Mouse (Mus musculus): ENCODE data around the gene 0610009B22Rik. TPM values are rescaled to one million over a fixed set of nuclear protein-coding genes. Genes with fewer than 3 reads are reported as not detected.

Gene 0610009B22Rik
- total RNA-seq, 2 experiments from 2014 or later = 25.8 to 27.1 TPM

DNA sequence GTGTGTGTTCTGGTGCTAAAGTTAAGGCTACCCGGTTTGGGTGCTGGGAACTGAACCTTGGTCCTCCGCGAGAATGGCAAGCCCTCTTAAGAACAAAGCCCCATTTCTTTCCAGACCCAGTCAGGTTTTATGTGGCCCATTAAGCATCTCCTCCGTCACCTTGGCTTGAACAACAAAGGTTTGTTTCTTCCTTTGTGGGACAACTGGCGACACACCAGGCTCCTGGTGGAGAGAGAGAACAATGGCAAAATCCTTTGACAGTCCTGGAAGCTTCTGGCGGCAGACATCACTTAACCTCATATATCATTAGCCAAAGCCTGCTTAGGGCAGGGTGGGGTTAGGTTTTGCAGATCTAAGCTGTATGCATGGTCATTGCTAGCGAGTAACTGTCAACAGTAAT lies 26.0 kb downstream of the 0610009B22Rik start:
- DNase-seq = no peak
- intact Hi-C loops (cut with DNase I) = no loop called here

DNA sequence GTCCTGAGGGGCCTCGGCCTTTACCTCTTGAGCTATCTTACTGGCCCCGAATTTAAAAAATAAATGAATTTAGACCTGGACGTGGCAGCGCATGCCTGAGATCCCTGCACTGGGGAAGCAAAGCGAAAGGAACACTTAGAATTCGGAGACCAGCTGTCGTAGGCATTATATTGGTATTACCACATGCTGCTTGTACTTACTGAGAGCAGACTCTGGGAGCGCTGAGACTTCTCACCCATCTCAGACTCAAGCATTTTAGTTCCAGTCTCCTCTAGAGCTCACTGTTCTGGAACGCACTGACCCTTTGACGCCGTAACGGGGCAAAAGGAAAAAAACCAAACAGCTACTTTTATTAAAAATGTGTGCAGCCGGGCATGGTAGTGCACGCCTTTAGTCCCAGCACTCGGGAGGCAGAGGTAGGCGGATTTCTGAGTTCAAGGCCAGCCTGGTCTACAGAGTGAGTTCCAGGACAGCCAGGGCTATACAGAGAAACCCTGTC lies 26.8 kb downstream of the 0610009B22Rik start:
- DNase-seq = no peak
- intact Hi-C loops (cut with DNase I) = no loop called here

- DNase-seq = no peak
- intact Hi-C loops (cut with DNase I) = no loop called here
These were observed 30.0 kb downstream of the 0610009B22Rik start for GRCm38 (mm10) chr11:51658705-51659104.

DNA sequence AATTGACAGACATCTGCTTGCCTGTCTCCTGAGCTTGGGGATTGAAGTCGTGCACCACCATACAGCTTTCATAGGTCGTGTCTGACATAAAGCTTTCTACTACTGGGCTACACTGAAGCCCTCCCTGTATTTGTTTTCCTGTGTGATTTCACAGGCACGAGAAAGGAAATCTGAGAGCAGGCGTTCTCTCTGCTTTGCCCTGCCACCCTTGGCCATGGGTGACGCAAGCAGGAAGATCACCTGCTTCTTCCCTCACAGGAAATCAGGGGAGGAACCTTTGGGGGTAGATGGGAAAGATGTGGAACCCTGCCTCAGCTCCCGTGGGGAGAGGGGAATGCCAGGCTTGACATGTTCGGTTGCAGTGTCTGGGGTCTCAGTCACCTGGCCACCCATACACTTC lies 30.4 kb downstream of the 0610009B22Rik start:
- DNase-seq = no peak
- intact Hi-C loops (cut with DNase I) = no loop called here

- DNase-seq = no peak
- intact Hi-C loops (cut with DNase I) = no loop called here
These were observed 31.7 kb downstream of the 0610009B22Rik start for GRCm38 (mm10) chr11:51656798-51657521.

- DNase-seq = no peak
- intact Hi-C loops (cut with DNase I) = loop anchor here (5.0 kb wide), 1 partner anchor 32 kb away; the partner anchor contains the start of gene 0610009B22Rik
These were observed 33.8 kb downstream of the 0610009B22Rik start for GRCm38 (mm10) chr11:51654891-51655290.

- intact Hi-C loops (cut with DNase I) = loop anchor here (5.0 kb wide), 1 partner anchor 34 kb away; the partner anchor contains the start of gene 0610009B22Rik
- no peak for DNase-seq
These were observed 34.9 kb downstream of the 0610009B22Rik start for GRCm38 (mm10) chr11:51653736-51654135.

DNA sequence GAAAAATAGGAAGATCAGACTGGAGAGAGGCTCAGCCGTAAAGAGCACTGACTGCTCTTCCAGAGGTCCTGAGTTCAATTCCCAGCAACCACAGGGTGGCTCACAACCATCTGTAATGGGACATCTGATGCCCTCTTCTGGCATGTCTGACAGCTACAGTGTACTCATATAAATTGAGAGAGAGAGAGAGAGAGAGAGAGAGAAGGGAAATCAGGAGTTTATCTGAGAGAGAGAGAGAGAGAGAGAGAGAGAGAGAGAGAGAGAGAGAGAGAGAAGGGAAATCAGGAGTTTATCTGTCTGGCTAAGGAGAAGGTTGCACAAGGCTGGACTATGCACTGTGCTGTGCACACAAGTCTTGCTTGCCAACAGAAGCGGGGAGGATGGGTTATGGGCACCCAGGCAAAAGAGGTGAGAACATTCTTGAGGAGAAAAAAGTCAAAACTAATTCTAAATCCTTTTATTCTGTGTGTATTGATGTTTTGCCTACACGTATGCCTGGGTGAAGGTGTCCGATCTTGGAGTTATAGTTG lies 35.7 kb downstream of the 0610009B22Rik start:
- intact Hi-C loops (cut with DNase I) = loop anchor here (5.0 kb wide), 1 partner anchor 34 kb away; the partner anchor contains the start of gene 0610009B22Rik
- no peak for DNase-seq

DNA sequence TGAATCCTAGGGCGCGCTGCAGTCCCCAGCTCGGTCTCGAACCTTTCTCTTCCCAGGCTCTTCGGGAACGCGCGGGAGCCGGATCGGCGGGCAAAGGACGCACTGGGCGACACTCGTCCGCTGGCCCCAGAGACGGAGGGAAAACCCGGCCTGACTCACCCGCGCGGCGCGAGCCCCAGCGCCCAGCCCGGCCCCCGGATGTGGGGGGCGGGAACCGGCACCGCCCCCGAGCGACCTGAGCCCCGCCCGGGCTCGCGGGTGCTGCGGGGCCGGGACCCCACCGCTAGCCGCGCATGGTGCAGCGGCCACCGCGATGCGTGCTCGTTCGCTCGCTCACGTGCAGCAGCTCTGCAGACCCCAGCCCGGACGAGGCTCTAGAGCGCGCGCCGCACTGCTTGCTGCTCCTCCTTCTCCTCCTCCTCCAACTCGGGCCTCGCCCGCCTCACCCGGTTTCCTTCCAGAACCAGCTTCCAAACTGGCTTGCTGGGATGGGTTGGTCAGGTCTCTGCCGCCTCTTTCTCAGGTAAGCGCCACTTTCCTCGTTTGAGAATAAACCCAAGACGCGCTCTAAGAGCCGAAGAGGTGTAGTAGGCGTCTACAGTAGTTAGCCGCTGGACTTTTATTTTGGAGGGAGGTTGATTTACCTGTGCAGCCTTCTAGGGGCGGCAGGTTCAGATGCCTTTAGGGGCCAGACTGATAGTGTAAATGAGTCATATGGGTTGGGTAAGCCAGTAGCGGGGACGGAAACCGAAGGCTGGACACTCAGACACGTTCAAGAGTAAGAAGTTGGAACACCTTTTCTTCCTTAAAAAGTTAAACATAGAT lies 37.8 kb downstream of the 0610009B22Rik start, which contains the start of the genes N4bp3 and D930048N14Rik:
N4bp3 (minus strand) TSS at position 152 of the 825 bp plus-strand sequence.
D930048N14Rik (plus strand) TSS at position 264 of the 825 bp plus-strand sequence.
- peak; percentile 61 for DNase-seq
- intact Hi-C loops (cut with DNase I) = loop anchor here (5.0 kb wide), 1 partner anchor 36 kb away; the partner anchor contains the start of gene 0610009B22Rik

DNA sequence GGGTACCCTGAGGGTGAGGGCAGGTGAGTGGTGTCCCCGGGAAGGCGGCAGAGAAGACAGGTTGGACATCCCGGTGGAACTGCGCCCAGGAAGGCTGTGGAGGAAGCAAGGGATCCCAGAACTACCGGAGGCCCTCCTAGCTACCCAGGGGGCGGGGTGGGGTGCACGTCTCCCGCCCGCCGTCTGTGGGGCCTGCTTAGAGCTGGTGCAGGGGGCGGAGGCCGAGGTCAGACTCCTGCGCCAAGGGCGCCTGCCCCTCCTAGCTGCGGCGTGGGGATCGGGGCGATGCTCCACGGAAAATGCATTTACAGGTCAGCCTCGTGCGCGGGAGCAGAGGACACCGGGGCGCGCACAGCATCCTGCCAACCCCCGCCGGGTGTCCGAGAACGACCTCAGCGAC lies 38.4 kb downstream of the 0610009B22Rik start:
- DNase-seq = no peak
- intact Hi-C loops (cut with DNase I) = loop anchor here (5.0 kb wide), 1 partner anchor 37 kb away; the partner anchor contains the start of gene 0610009B22Rik

DNA sequence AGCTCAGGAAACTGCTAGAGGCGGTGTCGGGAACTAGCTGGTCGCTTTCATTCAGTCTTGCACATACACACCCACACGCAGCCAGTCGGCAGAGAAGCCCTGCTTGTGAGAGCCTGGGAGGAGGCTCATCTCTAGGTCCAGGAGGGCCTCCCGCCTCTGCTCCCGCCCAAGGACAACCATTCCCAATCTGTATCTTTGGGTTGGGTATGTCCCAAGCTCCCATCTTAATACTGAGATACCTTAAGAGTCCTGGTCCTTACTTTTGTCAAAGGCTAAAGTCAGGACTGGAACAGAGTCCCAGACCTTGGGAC lies 38.8 kb downstream of the 0610009B22Rik start:
- intact Hi-C loops (cut with DNase I) = loop anchor here (5.0 kb wide), 1 partner anchor 37 kb away; the partner anchor contains the start of gene 0610009B22Rik
- DNase-seq = no peak

DNA sequence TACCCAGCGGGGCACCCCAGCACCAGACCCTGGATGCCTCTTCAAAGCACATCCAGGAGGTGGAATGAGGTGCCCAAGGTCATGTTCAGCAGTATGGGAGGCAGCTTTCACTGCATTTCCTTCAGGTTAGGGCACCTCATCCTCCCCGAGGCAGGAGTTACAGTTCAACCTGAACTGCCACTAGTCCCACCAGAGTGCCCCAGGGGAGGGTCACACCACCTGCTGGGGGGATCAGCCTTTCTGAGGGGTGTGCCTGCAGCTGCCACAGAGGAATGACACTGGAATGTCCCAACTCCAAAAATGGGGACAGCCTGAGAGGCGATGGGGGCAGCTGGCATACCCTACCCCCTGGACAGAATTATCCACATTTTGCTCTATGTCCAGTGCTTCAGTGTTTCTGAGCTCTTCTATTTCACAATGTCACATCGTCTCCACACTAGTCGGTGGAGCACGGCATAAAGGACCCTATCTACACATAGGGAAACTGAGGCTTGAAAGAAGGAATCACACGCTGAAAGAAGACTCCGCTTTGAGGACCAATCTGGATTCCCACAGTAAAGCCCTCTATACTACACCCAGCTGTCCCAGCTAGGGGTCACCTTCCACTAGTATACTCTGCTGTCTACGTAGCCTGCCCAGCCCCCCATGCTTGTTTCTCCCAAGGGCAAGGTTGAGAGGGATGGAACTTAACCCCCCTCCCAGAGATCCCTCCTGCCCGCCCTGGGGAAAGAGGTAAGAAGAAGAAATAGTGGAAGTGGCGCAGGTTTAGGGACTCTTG lies 39.4 kb downstream of the 0610009B22Rik start:
- intact Hi-C loops (cut with DNase I) = no loop called here
- no peak for DNase-seq

DNA sequence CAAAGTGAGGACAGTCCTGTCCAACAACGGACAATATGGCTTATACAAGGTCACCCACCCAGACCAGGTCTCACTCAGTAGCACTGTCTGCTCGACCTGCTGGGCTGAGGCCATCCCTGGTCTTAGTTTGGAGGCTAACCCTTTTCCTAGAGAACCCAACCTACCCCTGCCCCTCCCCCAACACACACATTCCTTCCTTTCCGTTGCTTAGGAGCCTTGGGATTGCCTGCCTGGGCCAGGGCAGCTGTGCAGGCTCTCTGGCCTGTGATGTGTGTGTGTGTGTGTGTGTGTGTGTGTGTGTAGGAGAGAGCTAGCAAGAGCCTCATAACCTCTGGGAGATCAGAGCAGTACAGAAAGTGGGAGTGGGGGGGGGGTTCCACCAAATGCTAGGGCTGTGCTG lies 40.1 kb downstream of the 0610009B22Rik start:
- DNase-seq = peak; percentile 30
- intact Hi-C loops (cut with DNase I) = no loop called here

- DNase-seq = no peak
- intact Hi-C loops (cut with DNase I) = no loop called here
These were observed 41.7 kb downstream of the 0610009B22Rik start for GRCm38 (mm10) chr11:51646751-51647667.

- intact Hi-C loops (cut with DNase I) = no loop called here
- peak; percentile 38 for DNase-seq
These were observed 42.4 kb downstream of the 0610009B22Rik start for GRCm38 (mm10) chr11:51646245-51646644.

DNA sequence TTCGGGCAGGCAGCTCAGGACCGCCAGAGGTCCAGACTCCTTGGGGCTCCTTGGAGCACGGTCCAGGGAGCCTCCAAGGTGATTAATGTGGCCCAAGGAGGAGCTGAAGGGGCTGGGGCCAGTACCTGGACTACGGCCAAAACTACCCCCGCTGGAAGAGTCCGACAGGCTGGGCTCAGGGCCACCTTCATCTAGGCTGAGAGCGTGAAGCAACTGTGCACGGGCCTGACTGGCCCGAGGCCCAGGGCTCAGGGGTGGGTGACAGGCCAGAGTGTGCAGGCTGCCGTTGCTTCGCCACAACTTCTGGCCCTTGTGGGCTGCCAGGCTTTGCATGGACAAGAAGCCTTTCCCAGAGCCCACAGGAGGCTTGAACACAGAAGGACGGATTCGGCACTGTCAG lies 43.4 kb downstream of the 0610009B22Rik start:
- intact Hi-C loops (cut with DNase I) = no loop called here
- peak; percentile 90 for DNase-seq

- DNase-seq = peak; percentile 24
- intact Hi-C loops (cut with DNase I) = no loop called here
These were observed 44.5 kb downstream of the 0610009B22Rik start for GRCm38 (mm10) chr11:51644217-51644616.

GRCm38 (mm10) chr11:51643761-51644160 lies 44.9 kb downstream of the 0610009B22Rik start:
- peak; percentile 89 for DNase-seq
- intact Hi-C loops (cut with DNase I) = no loop called here

DNA sequence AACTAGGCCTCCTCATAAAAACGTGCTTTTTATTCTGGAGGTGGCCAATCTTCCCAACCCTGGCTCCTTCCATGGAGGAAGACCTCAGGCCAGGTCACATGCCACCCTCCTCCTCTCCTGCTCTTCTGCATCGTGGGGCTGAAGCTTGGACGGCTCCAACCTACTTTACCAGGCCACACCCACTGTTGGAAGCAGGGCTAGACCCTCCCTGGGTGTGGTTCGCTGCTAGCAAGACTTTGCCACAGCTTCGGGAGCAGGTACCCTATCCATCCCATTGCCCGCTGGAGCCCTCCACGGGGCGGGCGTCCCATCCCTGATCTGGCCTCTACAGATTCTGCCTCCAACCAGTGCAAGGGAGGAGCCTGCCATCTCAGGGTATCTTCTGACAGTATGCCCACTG lies 45.5 kb downstream of the 0610009B22Rik start:
- no peak for DNase-seq
- intact Hi-C loops (cut with DNase I) = no loop called here
